ENCODE assay signal across 22 mouse cellular contexts in the genomic region with DNA sequence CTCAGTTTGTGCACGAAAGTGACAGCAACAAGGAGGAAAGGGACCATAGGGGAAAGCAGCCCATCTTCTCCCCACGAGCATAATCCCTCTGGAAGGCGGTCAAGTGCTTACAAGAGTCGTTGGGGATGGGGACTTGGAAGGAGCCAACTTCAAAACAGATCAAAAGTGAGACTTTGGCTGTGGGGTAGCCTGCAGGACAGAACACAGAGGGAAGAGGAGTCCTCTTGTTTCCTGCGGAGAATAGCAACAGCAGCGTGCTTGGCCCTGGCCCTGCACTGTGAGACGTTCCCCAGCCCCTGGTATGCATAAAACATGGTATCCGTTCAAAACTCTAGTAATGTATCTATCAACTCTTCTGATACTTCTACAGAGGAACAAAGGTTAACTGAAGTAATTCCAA. TPM values are rescaled to one million over a fixed set of nuclear protein-coding genes. Genes with fewer than 3 reads are reported as not detected.
DNase-seq lines count a peak whose midpoint lies in the region; ATAC-seq and TF ChIP-seq lines count a peak whose summit lies in the region.
"Had no signal": no experiment of that assay in that cellular context is flagged by ENCODE, and none has a peak within 500 bp of the region (broad histone marks: within the 10 kb centered on the region; RNA-seq: fewer than 3 reads in every experiment).

No protein-coding gene starts in this region.

- H3K27me3 ChIP-seq in heart, embryonic 11.5 days (ENCODE audit: control insufficient read depth, insufficient read depth, low read length) = no peaks in the 10 kb centered on the region
- H3K27me3 ChIP-seq in kidney, embryonic 16.5 days (ENCODE audit: insufficient read depth, low read length) = no peaks in the 10 kb centered on the region
- H3K27me3 ChIP-seq in kidney, adult 2 months (replicated peaks; ENCODE audit: control insufficient read depth, insufficient read depth, low read length) = no peaks in the 10 kb centered on the region
- no peaks in the 10 kb centered on the region for H3K27me3 ChIP-seq in heart, postnatal 0 days (ENCODE audit: control insufficient read depth, insufficient read depth, low read length)
- no peaks in the 10 kb centered on the region for H3K27me3 ChIP-seq in liver, postnatal 0 days (ENCODE audit: insufficient read depth, low read length)
- H3K27me3 ChIP-seq: forebrain, embryonic 15.5 days had no signal

- peak; percentile 13; the same call in 1 of the 2 replicates for ATAC-seq in heart, embryonic 11.5 days (replicated peaks; ENCODE audit: insufficient number of reproducible peaks, low FRiP score, low TSS enrichment)
- ATAC-seq in kidney, embryonic 16.5 days (ENCODE audit: low FRiP score, low TSS enrichment) = no peak
- ATAC-seq in heart, postnatal 0 days (ENCODE audit: insufficient read depth, low read depth) = no peak
- no peak for ATAC-seq in liver, postnatal 0 days
- ATAC-seq: forebrain, embryonic 15.5 days; inflammation-experienced regulatory T-cells, adult 6 months; Patski had no signal

- peak overlapping the region; percentile 76 for H3K4me2 ChIP-seq in heart, embryonic 11.5 days
- H3K4me2 ChIP-seq in kidney, embryonic 16.5 days (replicated peaks; ENCODE audit: low read depth, low read length) = peak overlapping the region; percentile 84; the same call in 1 of the 2 replicates
- peak overlapping the region; percentile 82 for H3K4me2 ChIP-seq in heart, postnatal 0 days (ENCODE audit: low read depth, low read length)
- H3K4me2 ChIP-seq in liver, postnatal 0 days (ENCODE audit: low read depth, low read length) = peak overlapping the region; percentile 69; the same call in 1 of the 2 replicates
- H3K4me2 ChIP-seq: forebrain, embryonic 15.5 days had no signal

- no peak for DNase-seq in heart, postnatal 4 days
- DNase-seq in kidney, adult 2 months = no peak
- DNase-seq in heart, postnatal 0 days (ENCODE audit: low spot score) = no peak
- DNase-seq in liver, postnatal 0 days = no peak
- no peak for DNase-seq in urinary bladder, adult 2 months (ENCODE audit: low spot score)
- no peak for DNase-seq in adrenal gland, adult 8-10 months
- DNase-seq: B cell, adult 2 months; cerebellum, postnatal 10 days; embryo, embryonic 11 days; lung, adult 2 months; retina, postnatal 1 day; thymus, postnatal 25 days had no signal

- no peak for TF ChIP-seq CTCF in kidney, adult 2 months (conservative IDR thresholded peaks at IDR 0.05; ENCODE audit: insufficient read depth, insufficient read length, low read depth, low read length)
- no peak for TF ChIP-seq CTCF in heart, postnatal 0 days (IDR thresholded peaks at IDR 0.05; ENCODE audit: low read depth)
- TF ChIP-seq CTCF in liver, postnatal 0 days (IDR thresholded peaks at IDR 0.05; ENCODE audit: low read depth) = no peak

- 43% methylated on average over 8 of the region's 8 CpGs for WGBS in heart, embryonic 11.5 days (ENCODE audit: insufficient replicate concordance)
- 66% methylated on average over 8 of the region's 8 CpGs for WGBS in kidney, embryonic 16.5 days
- WGBS in kidney, adult 2 months = 72% methylated on average over 8 of the region's 8 CpGs
- WGBS in heart, postnatal 0 days = 31% methylated on average over 8 of the region's 8 CpGs
- WGBS in liver, postnatal 0 days (ENCODE audit: insufficient replicate concordance) = 72% methylated on average over 8 of the region's 8 CpGs

- H3K36me3 ChIP-seq in heart, embryonic 11.5 days (ENCODE audit: control insufficient read depth, insufficient read depth, low read length) = no peaks in the 10 kb centered on the region
- no peaks in the 10 kb centered on the region for H3K36me3 ChIP-seq in kidney, embryonic 16.5 days (ENCODE audit: insufficient read depth, low read length)
- H3K36me3 ChIP-seq in kidney, adult 2 months (ENCODE audit: control insufficient read depth, insufficient read depth, low read length) = no peaks in the 10 kb centered on the region
- peaks cover 18% of the 10 kb centered on the region for H3K36me3 ChIP-seq in heart, postnatal 0 days (replicated peaks; ENCODE audit: control insufficient read depth, insufficient read depth, low read length)
- no peaks in the 10 kb centered on the region for H3K36me3 ChIP-seq in liver, postnatal 0 days (replicated peaks; ENCODE audit: insufficient read depth, low read length)
- H3K36me3 ChIP-seq: forebrain, embryonic 15.5 days had no signal

- H3K9ac ChIP-seq in heart, embryonic 11.5 days (ENCODE audit: low read depth, low read length) = peak overlapping the region; percentile 75; the same call in 1 of the 2 replicates
- no peak overlapping the region for H3K9ac ChIP-seq in kidney, embryonic 16.5 days (replicated peaks; ENCODE audit: low read length)
- peak overlapping the region; percentile 64 for H3K9ac ChIP-seq in heart, postnatal 0 days (replicated peaks; ENCODE audit: low read depth, low read length)
- no peak overlapping the region for H3K9ac ChIP-seq in liver, postnatal 0 days (replicated peaks)
- H3K9ac ChIP-seq: forebrain, embryonic 15.5 days had no signal

- H3K4me3 ChIP-seq in heart, embryonic 11.5 days (ENCODE audit: low read depth, low read length) = peak overlapping the region; percentile 55
- H3K4me3 ChIP-seq in kidney, embryonic 16.5 days (ENCODE audit: low read length) = no peak overlapping the region; the same call in 1 of the 2 replicates
- no peak overlapping the region for H3K4me3 ChIP-seq in kidney, adult 2 months (ENCODE audit: insufficient read depth, low read depth, low read length)
- H3K4me3 ChIP-seq in heart, postnatal 0 days (ENCODE audit: low read depth, low read length) = peak overlapping the region; percentile 55
- no peak overlapping the region for H3K4me3 ChIP-seq in liver, postnatal 0 days (ENCODE audit: low read depth, low read length)
- H3K4me3 ChIP-seq: erythroblast, embryonic 14.5 days; forebrain, embryonic 15.5 days; layer of hippocampus, adult 2 months; left cerebral cortex, adult 2 months had no signal

- H3K9me3 ChIP-seq in heart, embryonic 11.5 days (replicated peaks; ENCODE audit: control insufficient read depth, low read length) = no peaks in the 10 kb centered on the region
- H3K9me3 ChIP-seq in kidney, embryonic 16.5 days (ENCODE audit: low read length) = no peaks in the 10 kb centered on the region
- H3K9me3 ChIP-seq in heart, postnatal 0 days (replicated peaks; ENCODE audit: control insufficient read depth, low read length) = no peaks in the 10 kb centered on the region
- no peaks in the 10 kb centered on the region for H3K9me3 ChIP-seq in liver, postnatal 0 days (ENCODE audit: low read length)
- H3K9me3 ChIP-seq: forebrain, embryonic 15.5 days had no signal

- peak overlapping the region; percentile 71 for H3K27ac ChIP-seq in heart, embryonic 11.5 days (ENCODE audit: low read depth, low read length)
- H3K27ac ChIP-seq in kidney, embryonic 16.5 days (ENCODE audit: low read length) = peak overlapping the region; percentile 3; the same call in 1 of the 2 replicates
- H3K27ac ChIP-seq in kidney, adult 2 months (ENCODE audit: insufficient read depth, low read depth, low read length) = no peak overlapping the region
- H3K27ac ChIP-seq in heart, postnatal 0 days (ENCODE audit: low read depth) = peak overlapping the region; percentile 93
- H3K27ac ChIP-seq in liver, postnatal 0 days (ENCODE audit: low read depth) = no peak overlapping the region; the same call in 1 of the 2 replicates
- H3K27ac ChIP-seq: forebrain, embryonic 15.5 days; layer of hippocampus, adult 2 months; left cerebral cortex, adult 2 months had no signal

- TF ChIP-seq EP300 in heart, postnatal 0 days (IDR thresholded peaks at IDR 0.05; ENCODE audit: low read depth) = no peak
- no peak for TF ChIP-seq EP300 in liver, postnatal 0 days (IDR thresholded peaks at IDR 0.05; ENCODE audit: low read depth)

- no peak for TF ChIP-seq POLR2A in kidney, adult 2 months (IDR thresholded peaks at IDR 0.05; ENCODE audit: low read depth, low read length)

- peaks cover 14% of the 10 kb centered on the region for H3K4me1 ChIP-seq in heart, embryonic 11.5 days (ENCODE audit: control insufficient read depth, insufficient read depth, low read length)
- H3K4me1 ChIP-seq in kidney, embryonic 16.5 days (ENCODE audit: insufficient read depth, low read length) = peaks cover 18% of the 10 kb centered on the region
- H3K4me1 ChIP-seq in kidney, adult 2 months (ENCODE audit: control insufficient read depth, insufficient read depth, low read length) = no peaks in the 10 kb centered on the region
- H3K4me1 ChIP-seq in heart, postnatal 0 days (ENCODE audit: control insufficient read depth, insufficient read depth) = peaks cover 23% of the 10 kb centered on the region
- H3K4me1 ChIP-seq in liver, postnatal 0 days (ENCODE audit: insufficient read depth) = 0 out of 2 replicates have a peak, but pooled peaks cover 4% of the 10 kb centered on the region

RNA-seq across cellular contexts. Expression of gene Abcc9, which starts 1.4 kb away (rescaled TPM):
- 21.1 and 21.6 TPM in 2 replicates for polyA plus RNA-seq in heart, embryonic 11.5 days (2014; fragmentation: Nextera tagmentation; extraction: Ambion mirVana)
- 100 to 1,000 TPM; 180 to 189 TPM for total RNA-seq in heart, postnatal 4 days (2021)
- polyA plus RNA-seq in kidney, embryonic 16.5 days (2015; fragmentation: Nextera tagmentation; extraction: Ambion mirVana) = 6.3 and 7.3 TPM in 2 replicates
- polyA plus RNA-seq in kidney, adult 2 months (2012; rRNA removed) = 4.1 and 5.3 TPM in 2 replicates
- total RNA-seq in heart, postnatal 0 days (2014; rRNA removed; ENCODE audit: low replicate concordance) = 104 and 108 TPM in 2 replicates
- 18.8 and 21.0 TPM in 2 replicates for polyA plus RNA-seq in heart, postnatal 0 days (2015; fragmentation: Nextera tagmentation; extraction: Ambion mirVana)
- polyA plus RNA-seq in liver, postnatal 0 days (2015; fragmentation: Nextera tagmentation; extraction: Ambion mirVana) = 2.9 and 3.2 TPM in 2 replicates
- polyA plus RNA-seq in urinary bladder, adult 2 months (2012; rRNA removed) = 20.2 and 33.7 TPM in 2 replicates
- total RNA-seq in adrenal gland, adult 8-10 months (2022) = 10 to 100 TPM; 11.5 to 18.1 (median 13.9) TPM
- total RNA-seq: hematopoietic stem cell, adult 5-6 weeks; neutrophil, adult 5-6 weeks had no signal
- polyA plus RNA-seq: erythroblast, embryonic 14.5 days; Patski had no signal

RNA-seq across cellular contexts. Expression of gene Cmas, which starts 55.7 kb away (rescaled TPM):
- polyA plus RNA-seq in heart, embryonic 11.5 days (2014; fragmentation: Nextera tagmentation; extraction: Ambion mirVana) = 117 and 126 TPM in 2 replicates
- total RNA-seq in heart, postnatal 4 days (2021) = 10 to 100 TPM; 43.4 to 48.5 TPM
- polyA plus RNA-seq in kidney, embryonic 16.5 days (2015; fragmentation: Nextera tagmentation; extraction: Ambion mirVana) = 67.2 and 72.8 TPM in 2 replicates
- polyA plus RNA-seq in kidney, adult 2 months (2012; rRNA removed) = 11.4 and 16.5 TPM in 2 replicates
- 26.0 and 30.0 TPM in 2 replicates for total RNA-seq in heart, postnatal 0 days (2014; rRNA removed; ENCODE audit: low replicate concordance)
- 47.5 and 48.0 TPM in 2 replicates for polyA plus RNA-seq in heart, postnatal 0 days (2015; fragmentation: Nextera tagmentation; extraction: Ambion mirVana)
- polyA plus RNA-seq in liver, postnatal 0 days (2015; fragmentation: Nextera tagmentation; extraction: Ambion mirVana) = 107 and 121 TPM in 2 replicates
- polyA plus RNA-seq in urinary bladder, adult 2 months (2012; rRNA removed) = 44.3 and 47.6 TPM in 2 replicates
- total RNA-seq in adrenal gland, adult 8-10 months (2022) = 10 to 100 TPM; 34.5 to 35.7 (median 34.7) TPM

Comparison
In these comparisons a context has a peak if more than half of its experiments do, and no peak if none do; other contexts are left out.
1. H3K27ac ChIP-seq: peak in heart, embryonic 11.5 days (single experiment), kidney, embryonic 16.5 days (single experiment) and heart, postnatal 0 days (single experiment); none in kidney, adult 2 months (single experiment) and liver, postnatal 0 days (single experiment).
2. H3K4me3 ChIP-seq: peak in heart, embryonic 11.5 days (single experiment) and heart, postnatal 0 days (single experiment); none in kidney, embryonic 16.5 days (single experiment), kidney, adult 2 months (single experiment) and liver, postnatal 0 days (single experiment).
3. H3K9ac ChIP-seq: peak in heart, embryonic 11.5 days (single experiment) and heart, postnatal 0 days (single experiment); none in kidney, embryonic 16.5 days (single experiment) and liver, postnatal 0 days (single experiment).
4. Peak in every context shown above with its lines, with median percentiles within 50 percentile points of each other: H3K4me2 ChIP-seq.